Mouse (Mus musculus) frontal cortex, adult (tissue): ENCODE measurements around the gene Gm10378.
"Not testable (repeated sequence)": the region's sequence is repeated elsewhere in the genome, so short reads cannot be mapped to it uniquely, and the experiment has no call there.

Experiments used
- ATAC-seq: cut with Nextera tagmentation; 2 replicates; pipeline ENCODE4 v1.9.2; 2017; ENCODE audit warnings: mild to moderate bottlenecking, moderate library complexity, mixed read lengths; ENCODE audit not compliant: low TSS enrichment

Gene Gm10378

DNA sequence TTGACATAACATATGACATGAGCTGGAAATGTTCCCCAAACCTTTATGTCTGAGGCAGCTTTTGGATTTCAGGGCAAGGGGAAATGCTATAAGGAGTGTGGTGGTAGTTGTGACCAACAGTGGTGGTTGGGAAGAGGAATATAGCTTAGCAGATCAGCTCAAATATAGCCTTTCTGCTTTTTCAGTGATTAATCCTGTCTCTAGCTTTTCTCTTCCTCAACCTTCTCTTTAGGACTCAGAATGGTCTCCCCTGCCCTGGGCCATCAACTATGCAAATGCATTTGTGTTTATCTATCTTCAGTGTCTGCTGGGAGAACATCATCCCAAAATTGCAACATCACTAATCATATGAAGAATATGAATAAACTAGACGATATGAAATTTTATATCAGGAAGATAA lies at the start of gene Gm10378:
TSS of gene Gm10378 (plus strand) at position 301 of the 400 bp plus-strand sequence.
- ATAC-seq, result not testable (repeated sequence)

GRCm38 (mm10) chr14:42641817-42642216 lies 13.9 kb upstream of the Gm10378 start, which contains the start of gene Gm3633:
Gm3633 (minus strand) TSS chr14:42641917.
- ATAC-seq, result not testable (repeated sequence)
